In the genomic region with DNA sequence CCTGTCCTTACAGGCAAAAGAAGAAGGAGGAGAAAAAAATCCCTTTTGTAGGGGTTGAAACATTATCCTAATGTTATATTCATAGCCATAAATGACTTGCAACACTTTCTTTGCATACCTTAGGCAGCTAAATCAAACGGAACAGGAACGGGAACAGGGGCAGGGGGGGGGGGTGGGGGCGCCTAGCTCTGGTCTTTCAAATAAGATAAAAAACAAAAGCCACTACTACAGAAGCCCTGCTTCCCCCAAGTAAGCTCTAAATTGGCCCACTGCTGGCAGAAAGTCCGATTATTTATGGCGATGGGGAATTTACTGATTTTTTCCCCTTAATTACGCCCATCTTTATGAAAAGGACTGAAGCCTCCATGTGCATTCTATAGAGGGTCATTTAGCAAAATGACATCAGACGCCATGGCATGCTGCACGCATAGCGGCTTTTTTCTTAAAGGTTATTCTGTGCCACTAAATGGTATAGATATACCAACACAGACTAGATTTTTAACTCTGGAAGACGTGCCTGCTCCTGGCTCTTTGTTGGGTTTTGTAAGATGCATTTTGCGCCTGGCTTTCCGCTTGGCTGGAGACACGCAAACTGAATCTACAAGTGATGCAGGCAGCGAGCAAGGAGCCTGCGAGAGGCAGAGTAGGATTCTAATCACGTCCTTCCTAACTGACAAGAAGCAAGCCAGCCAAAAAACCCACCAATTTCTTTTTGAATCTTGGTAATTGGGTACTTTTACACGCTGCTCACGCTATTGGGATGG, we compare ENCODE assay signal across 11 mouse cellular contexts. TPM values are rescaled to one million over a fixed set of nuclear protein-coding genes. Genes with fewer than 3 reads are reported as not detected.
DNase-seq lines count a peak whose midpoint lies in the region; ATAC-seq lines count a peak whose summit lies in the region.
"Had no signal": no experiment of that assay in that cellular context is flagged by ENCODE, and none has a peak within 500 bp of the region (broad histone marks: within the 10 kb centered on the region; RNA-seq: fewer than 3 reads in every experiment).

No protein-coding gene starts in this region.

- peak overlapping the region; percentile 21 for H3K4me3 ChIP-seq in forebrain, embryonic 13.5 days
- H3K4me3 ChIP-seq in neural tube, embryonic 13.5 days: peak overlapping the region; percentile 18
- H3K4me3 ChIP-seq in liver, embryonic 11.5 days (ENCODE audit: low read depth, low read length): no peak overlapping the region

- intact Hi-C loops in heart, postnatal 25 days (cut with DNase I): no loop called here

- H3K27ac ChIP-seq in forebrain, embryonic 13.5 days: peak overlapping the region; percentile 94
- peak overlapping the region; percentile 84 for H3K27ac ChIP-seq in neural tube, embryonic 13.5 days (replicated peaks)
- H3K27ac ChIP-seq in liver, embryonic 11.5 days (ENCODE audit: low read depth, low read length): no peak overlapping the region

- peak; percentile 52 for ATAC-seq in forebrain, embryonic 13.5 days
- ATAC-seq in neural tube, embryonic 13.5 days (ENCODE audit: low read depth): 0 out of 2 replicates have a peak, but pooled peaks have one; percentile 5
- no peak for ATAC-seq in liver, embryonic 11.5 days (replicated peaks; ENCODE audit: low FRiP score)

- peaks cover 83% of the 10 kb centered on the region for H3K4me1 ChIP-seq in forebrain, embryonic 13.5 days
- H3K4me1 ChIP-seq in neural tube, embryonic 13.5 days (replicated peaks): peaks cover 71% of the 10 kb centered on the region
- H3K4me1 ChIP-seq in liver, embryonic 11.5 days (replicated peaks; ENCODE audit: control insufficient read depth, insufficient read depth, low read length): no peaks in the 10 kb centered on the region

- peak overlapping the region; percentile 31 for H3K9ac ChIP-seq in forebrain, embryonic 13.5 days
- H3K9ac ChIP-seq in neural tube, embryonic 13.5 days: peak overlapping the region; percentile 6; the same call in 1 of the 2 replicates
- H3K9ac ChIP-seq in liver, embryonic 11.5 days (ENCODE audit: low read depth, low read length): no peak overlapping the region

- H3K9me3 ChIP-seq in forebrain, embryonic 13.5 days (replicated peaks): no peaks in the 10 kb centered on the region
- no peaks in the 10 kb centered on the region for H3K9me3 ChIP-seq in neural tube, embryonic 13.5 days
- no peaks in the 10 kb centered on the region for H3K9me3 ChIP-seq in liver, embryonic 11.5 days (ENCODE audit: control insufficient read depth, low read length)

- H3K36me3 ChIP-seq in forebrain, embryonic 13.5 days (ENCODE audit: poor library complexity, severe bottlenecking): no peaks in the 10 kb centered on the region
- H3K36me3 ChIP-seq in neural tube, embryonic 13.5 days: no peaks in the 10 kb centered on the region
- H3K36me3 ChIP-seq in liver, embryonic 11.5 days (ENCODE audit: control insufficient read depth, insufficient read depth, low read length): no peaks in the 10 kb centered on the region

- DNase-seq in embryo, embryonic 11 days: peak; percentile 83
- peak; percentile 49 to 63 for DNase-seq in layer of hippocampus, postnatal 10 days (ENCODE audit: low spot score in 2 of 2)
- DNase-seq in liver, embryonic 11.5 days (ENCODE audit: low spot score): no peak
- no peak for DNase-seq in heart, postnatal 25 days (ENCODE audit: low spot score)
- DNase-seq in heart, adult 18-20 months: no peak
- DNase-seq in adrenal gland, postnatal 36 days: no peak

- H3K4me2 ChIP-seq in forebrain, embryonic 13.5 days: peak overlapping the region; percentile 80
- H3K4me2 ChIP-seq in neural tube, embryonic 13.5 days: peak overlapping the region; percentile 54
- H3K4me2 ChIP-seq in liver, embryonic 11.5 days: no peak overlapping the region

- H3K27me3 ChIP-seq in forebrain, embryonic 13.5 days: no peaks in the 10 kb centered on the region; the same call in 1 of the 2 replicates
- peaks cover 22% of the 10 kb centered on the region for H3K27me3 ChIP-seq in neural tube, embryonic 13.5 days
- H3K27me3 ChIP-seq in liver, embryonic 11.5 days (replicated peaks; ENCODE audit: control insufficient read depth, insufficient read depth, low read length): peaks cover 96% of the 10 kb centered on the region

- WGBS in forebrain, embryonic 13.5 days: under 1% methylated on average over 18 of the region's 18 CpGs
- 2% methylated on average over 18 of the region's 18 CpGs for WGBS in neural tube, embryonic 13.5 days
- 8% methylated on average over 18 of the region's 18 CpGs for WGBS in liver, embryonic 11.5 days

RNA-seq across cellular contexts. Expression of a gene that starts 4.0 kb away (rescaled TPM):
- polyA plus RNA-seq in forebrain, embryonic 13.5 days (2015; fragmentation: Nextera tagmentation; extraction: Ambion mirVana): 32.1 and 33.9 TPM in 2 replicates
- 10 to 100 TPM; 11.2 to 11.5 TPM for total RNA-seq in layer of hippocampus, postnatal 10 days (2021)
- polyA plus RNA-seq in neural tube, embryonic 13.5 days (2015; fragmentation: Nextera tagmentation; extraction: Ambion mirVana): 12.9 and 21.2 TPM in 2 replicates
- polyA plus RNA-seq in liver, embryonic 11.5 days (2014; fragmentation: Nextera tagmentation; extraction: Ambion mirVana): 0.78 and 0.91 TPM in 2 replicates
- total RNA-seq in heart, postnatal 25 days (2021): not detected
- total RNA-seq in heart, adult 18-20 months (2021): not detected
- total RNA-seq in adrenal gland, postnatal 36 days (2021): 1 to 10 TPM; 1.1 to 1.6 TPM
- total RNA-seq: hematopoietic stem cell, adult 5-6 weeks; MEL had no signal

RNA-seq across cellular contexts. Expression of a gene that starts 32.2 kb away (rescaled TPM):
- not detected in 2 replicates for polyA plus RNA-seq in forebrain, embryonic 13.5 days (2015; fragmentation: Nextera tagmentation; extraction: Ambion mirVana)
- not detected for total RNA-seq in layer of hippocampus, postnatal 10 days (2021)
- not detected in 2 replicates for polyA plus RNA-seq in neural tube, embryonic 13.5 days (2015; fragmentation: Nextera tagmentation; extraction: Ambion mirVana)
- polyA plus RNA-seq in liver, embryonic 11.5 days (2014; fragmentation: Nextera tagmentation; extraction: Ambion mirVana): 4.6 and 5.0 TPM in 2 replicates
- total RNA-seq in heart, postnatal 25 days (2021): 1 to 10 TPM; 1.5 to 1.8 TPM
- 10 to 100 TPM; 39.7 to 47.2 TPM for total RNA-seq in heart, adult 18-20 months (2021)
- 1 to 10 TPM in 1 of 2 experiments, not detected in 1; 1.1 TPM for total RNA-seq in adrenal gland, postnatal 36 days (2021)
- total RNA-seq: hematopoietic stem cell, adult 5-6 weeks; MEL had no signal
- polyA plus RNA-seq: limb, embryonic 14.5 days had no signal

Comparison
In these comparisons a context has a peak if more than half of its experiments do, and no peak if none do; other contexts are left out.
1. RNA of a gene that starts 32.2 kb away (total RNA-seq): 39.7 to 47.2 TPM in heart, adult 18-20 months; 1.5 to 1.8 TPM in heart, postnatal 25 days, 1.1 TPM in adrenal gland, postnatal 36 days and not detected in layer of hippocampus, postnatal 10 days; every median in the first group is over 10 times any median in the second.
2. DNase-seq: peak in embryo, embryonic 11 days (single experiment) and layer of hippocampus, postnatal 10 days (2 of 2); none in liver, embryonic 11.5 days (single experiment), heart, postnatal 25 days (single experiment), heart, adult 18-20 months (0 of 2) and adrenal gland, postnatal 36 days (0 of 2).
3. RNA of a gene that starts 4.0 kb away (total RNA-seq): 11.2 to 11.5 TPM in layer of hippocampus, postnatal 10 days; 1.1 to 1.6 TPM in adrenal gland, postnatal 36 days, not detected in heart, adult 18-20 months and not detected in heart, postnatal 25 days; every median in the first group is over 4 times any median in the second.